Mouse (Mus musculus): ENCODE data around the gene Car14. TPM values are rescaled to one million over a fixed set of nuclear protein-coding genes. Genes with fewer than 3 reads are reported as not detected.
"Not testable (repeated sequence)": the region's sequence is repeated elsewhere in the genome, so short reads cannot be mapped to it uniquely, and the experiment has no call there.

Gene Car14
- polyA plus RNA-seq, 1 experiment from 2014 or later, result 36.8 TPM

GRCm38 (mm10) chr3:95899800-95900524, 4.5 kb downstream of the Car14 start:
- Histone ChIP-seq H3K36me3 (peaks cover 16% of the 10 kb centered on the region; the same call in 1 of the 2 replicates), H3K4me1 (peaks cover 40% of the 10 kb centered on the region), H3K4me2 (replicated peaks) (no peak overlapping the region), H3K9ac (0 out of 2 replicates have a peak overlapping the region, but pooled peaks have one; percentile 8), H3K27me3 (no peaks in the 10 kb centered on the region), H3K4me3 (no peak overlapping the region), H3K9me3 (no peaks in the 10 kb centered on the region), H3K27ac (peak overlapping the region; percentile 10; the same call in 1 of the 2 replicates)
- ATAC-seq (ENCODE audit: low FRiP score, low read depth), result no peak
- 71% methylated on average over 13 of the region's 13 CpGs for WGBS

- not testable (repeated sequence) for ATAC-seq (ENCODE audit: low FRiP score, low read depth); H3K9me3 ChIP-seq; H3K27ac ChIP-seq; H3K4me3 ChIP-seq; H3K9ac ChIP-seq; H3K27me3 ChIP-seq
- Histone ChIP-seq H3K36me3 (peaks cover 16% of the 10 kb centered on the region; the same call in 1 of the 2 replicates), H3K4me2 (replicated peaks) (peak overlapping the region; percentile 90; the same call in 1 of the 2 replicates), H3K4me1 (peaks cover 36% of the 10 kb centered on the region)
- 84% methylated on average over 7 of the region's 7 CpGs for WGBS
Measured at GRCm38 (mm10) chr3:95895501-95895900, 9.0 kb downstream of the Car14 start.

DNA sequence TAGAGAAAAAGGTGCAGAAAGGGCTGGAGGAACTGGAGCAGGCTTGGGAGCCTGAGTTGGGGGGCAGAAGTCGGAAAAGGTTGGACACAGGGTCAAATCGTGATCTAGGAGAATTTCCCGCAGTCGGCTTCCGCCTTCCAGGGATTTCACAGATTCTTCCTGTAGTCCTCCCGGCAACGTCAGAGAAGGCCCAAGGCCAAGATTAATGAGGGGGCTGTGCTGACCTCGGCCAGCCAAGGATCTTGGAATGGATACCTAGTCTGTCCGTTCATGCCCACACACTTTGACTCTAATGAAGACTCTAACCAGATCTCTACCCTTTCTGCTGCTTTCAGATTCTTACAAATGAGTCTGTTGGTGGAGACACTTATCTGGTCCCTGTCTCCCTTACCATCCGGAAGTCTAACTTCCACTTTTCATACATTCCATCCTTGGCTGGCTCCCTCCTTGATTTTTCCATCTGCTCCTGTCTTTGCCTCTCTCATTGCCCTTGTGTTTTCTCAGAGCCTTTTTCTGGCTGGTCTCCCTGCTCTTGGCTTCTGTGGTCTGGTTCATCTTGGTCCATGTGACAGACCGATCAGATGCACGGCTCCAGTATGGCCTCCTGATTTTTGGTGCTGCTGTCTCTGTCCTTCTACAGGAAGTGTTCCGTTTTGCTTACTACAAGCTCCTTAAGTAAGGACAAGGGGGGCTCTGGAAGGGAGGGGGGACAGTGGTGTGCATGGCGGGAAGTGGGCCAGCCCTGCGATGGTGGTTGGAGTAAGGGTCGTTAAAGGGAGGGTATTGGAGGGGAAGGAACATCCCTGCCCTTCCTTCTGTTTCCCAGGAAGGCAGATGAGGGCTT, 10.0 kb downstream of the Car14 start:
- H3K36me3 ChIP-seq, result peaks cover 16% of the 10 kb centered on the region; the same call in 1 of the 2 replicates
- H3K27ac ChIP-seq, result peak overlapping the region; percentile 39; the same call in 1 of the 2 replicates
- H3K4me2 ChIP-seq (replicated peaks), result peak overlapping the region; percentile 90
- no peak for ATAC-seq (ENCODE audit: low FRiP score, low read depth)
- 6% methylated on average over 16 of the region's 16 CpGs for WGBS
- peak overlapping the region; percentile 86 for H3K9ac ChIP-seq
- H3K4me3 ChIP-seq, result peak overlapping the region; percentile 76
- no peaks in the 10 kb centered on the region for H3K9me3 ChIP-seq
- no peaks in the 10 kb centered on the region for H3K27me3 ChIP-seq
- peaks cover 40% of the 10 kb centered on the region for H3K4me1 ChIP-seq

- ATAC-seq (ENCODE audit: low FRiP score, low read depth), result peak; percentile 98
- not testable (repeated sequence) for H3K27me3 ChIP-seq, H3K36me3 ChIP-seq, H3K9me3 ChIP-seq
- H3K4me2 ChIP-seq (replicated peaks), result peak within 1 kb of the TSS; percentile 90
- whole genome bisulfite sequencing, result under 1% methylated on average over 26 of the region's 43 CpGs
- H3K27ac ChIP-seq, result peak within 1 kb of the TSS; percentile 52; the same call in 1 of the 2 replicates
- peaks cover 40% of the 10 kb centered on the region for H3K4me1 ChIP-seq
- H3K4me3 ChIP-seq, result peak within 1 kb of the TSS; percentile 76
- H3K9ac ChIP-seq, result peak within 1 kb of the TSS; percentile 86
Measured at GRCm38 (mm10) chr3:95893606-95894316, 10.7 kb downstream of the Car14 start, which contains the start of gene Aph1a. Gene Aph1a, plus strand, starts transcription at chr3:95893969.

DNA sequence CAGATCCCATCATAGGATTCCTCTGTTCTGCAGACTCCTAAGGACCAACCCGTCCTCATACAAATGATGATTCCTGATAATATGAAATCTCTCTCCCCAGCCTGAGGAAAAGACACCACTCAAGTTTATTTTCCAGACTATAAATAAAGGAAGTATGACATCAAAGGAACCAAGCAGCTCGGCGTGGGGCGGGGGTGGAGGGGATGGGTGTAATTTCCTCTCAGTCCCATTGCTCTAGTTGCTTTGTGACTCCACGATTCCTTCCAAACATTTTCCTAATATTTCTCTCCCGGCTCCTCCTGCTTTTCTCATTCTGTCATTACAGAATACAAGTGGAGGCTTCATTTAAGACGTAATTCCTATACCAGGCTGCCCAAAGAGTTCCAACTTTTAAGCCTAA, 11.4 kb downstream of the Car14 start:
- Histone ChIP-seq H3K4me3 (peak overlapping the region; percentile 76), H3K36me3 (peaks cover 4% of the 10 kb centered on the region; the same call in 1 of the 2 replicates), H3K4me1 (peaks cover 40% of the 10 kb centered on the region), H3K27ac (peak overlapping the region; percentile 52; the same call in 1 of the 2 replicates), H3K9ac (peak overlapping the region; percentile 60), H3K9me3 (no peaks in the 10 kb centered on the region), H3K4me2 (replicated peaks) (peak overlapping the region; percentile 65), H3K27me3 (no peaks in the 10 kb centered on the region)
- WGBS, result 15% methylated on average over 7 of the region's 7 CpGs
- no peak for ATAC-seq (ENCODE audit: low FRiP score, low read depth)

GRCm38 (mm10) chr3:95892066-95893052, 12.1 kb downstream of the Car14 start:
- no peaks in the 10 kb centered on the region for H3K36me3 ChIP-seq
- WGBS, result 33% methylated on average over 11 of the region's 11 CpGs
- H3K27ac ChIP-seq, result peak overlapping the region; percentile 75; the same call in 1 of the 2 replicates
- H3K9ac ChIP-seq, result peak overlapping the region; percentile 51
- H3K9me3 ChIP-seq, result no peaks in the 10 kb centered on the region
- H3K27me3 ChIP-seq, result no peaks in the 10 kb centered on the region
- peak; percentile 12; the same call in 1 of the 2 replicates for ATAC-seq (ENCODE audit: low FRiP score, low read depth)
- H3K4me1 ChIP-seq, result peaks cover 40% of the 10 kb centered on the region
- H3K4me3 ChIP-seq, result peak overlapping the region; percentile 27
- H3K4me2 ChIP-seq (replicated peaks), result peak overlapping the region; percentile 65

DNA sequence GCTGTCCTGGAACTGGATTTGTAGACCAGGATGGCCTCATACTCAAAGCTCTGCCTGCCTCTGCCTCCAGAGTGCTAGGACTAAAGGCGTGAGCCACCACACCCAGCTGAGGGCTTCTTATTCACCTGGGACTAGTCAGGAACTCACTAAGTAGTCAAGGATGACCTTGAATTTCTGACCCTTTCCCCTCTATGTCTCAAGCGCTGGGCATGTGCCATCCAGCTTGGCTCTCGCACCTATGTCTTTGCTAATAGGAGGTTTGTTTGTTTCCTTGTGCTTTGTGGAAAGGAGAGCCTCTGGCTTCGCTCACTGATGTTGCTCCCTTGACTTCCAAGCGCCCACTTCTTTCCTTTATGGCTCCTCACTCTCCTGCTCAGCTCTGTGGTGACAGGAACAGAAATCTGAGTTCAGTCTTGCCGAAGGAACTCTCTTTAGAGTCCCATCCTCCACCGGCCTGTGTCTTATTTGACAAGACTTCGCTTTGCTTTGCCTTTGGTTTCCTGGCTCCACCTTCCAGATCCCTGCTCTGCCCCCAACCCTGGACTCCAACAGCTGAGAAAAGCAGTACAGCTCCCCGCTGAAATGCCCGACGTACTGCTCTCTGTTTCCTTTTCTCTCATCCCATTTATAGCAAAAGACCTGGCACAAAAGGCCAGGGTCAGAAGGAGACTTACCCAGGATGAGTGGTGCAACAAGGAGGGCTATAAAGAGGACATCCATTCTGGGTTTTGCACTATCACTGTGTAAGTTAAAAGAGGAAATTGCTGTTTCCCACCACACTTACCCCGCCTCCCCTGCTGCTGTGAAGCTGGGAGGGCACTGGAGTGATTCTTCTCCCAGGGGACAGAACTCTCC, 13.1 kb downstream of the Car14 start, which contains the start of gene BC028528:
BC028528 (minus strand) TSS at position 795 of the 855 bp plus-strand sequence.
- no peaks in the 10 kb centered on the region for H3K36me3 ChIP-seq
- peaks cover 40% of the 10 kb centered on the region for H3K4me1 ChIP-seq
- peak within 1 kb of the TSS; percentile 65 for H3K4me2 ChIP-seq (replicated peaks)
- no peak for ATAC-seq (ENCODE audit: low FRiP score, low read depth)
- 30% methylated on average over 12 of the region's 12 CpGs for WGBS
- H3K4me3 ChIP-seq, result peak within 1 kb of the TSS; percentile 27
- H3K9ac ChIP-seq, result peak within 1 kb of the TSS; percentile 51
- no peaks in the 10 kb centered on the region for H3K27me3 ChIP-seq
- peak within 1 kb of the TSS; percentile 75 for H3K27ac ChIP-seq
- no peaks in the 10 kb centered on the region for H3K9me3 ChIP-seq

DNA sequence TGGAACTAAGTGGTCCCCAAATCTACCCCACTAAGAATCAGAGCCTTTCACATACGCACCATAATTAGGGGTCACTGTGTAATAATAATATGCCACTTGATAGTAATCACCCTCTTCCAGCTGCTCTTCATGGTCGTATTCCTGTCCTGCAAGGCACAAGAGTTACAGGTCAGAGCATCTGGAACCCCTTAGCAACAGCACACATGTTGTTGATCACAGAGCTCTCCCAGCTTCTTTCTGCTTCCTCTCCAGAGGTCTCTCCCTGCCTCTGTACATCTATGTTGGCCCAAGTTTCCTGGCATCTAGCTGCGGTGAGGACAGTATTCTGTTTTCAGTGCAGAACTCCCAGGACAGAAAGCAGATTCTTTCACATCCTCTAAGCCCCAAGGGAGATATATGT, 14.8 kb downstream of the Car14 start:
- Histone ChIP-seq H3K4me3 (no peak overlapping the region), H3K27ac (no peak overlapping the region), H3K9ac (no peak overlapping the region), H3K4me1 (peaks cover 30% of the 10 kb centered on the region), H3K27me3 (no peaks in the 10 kb centered on the region), H3K9me3 (no peaks in the 10 kb centered on the region), H3K36me3 (no peaks in the 10 kb centered on the region), H3K4me2 (replicated peaks) (no peak overlapping the region)
- no peak for ATAC-seq (ENCODE audit: low FRiP score, low read depth)
- 20% methylated on average over 3 of the region's 3 CpGs for whole genome bisulfite sequencing

DNA sequence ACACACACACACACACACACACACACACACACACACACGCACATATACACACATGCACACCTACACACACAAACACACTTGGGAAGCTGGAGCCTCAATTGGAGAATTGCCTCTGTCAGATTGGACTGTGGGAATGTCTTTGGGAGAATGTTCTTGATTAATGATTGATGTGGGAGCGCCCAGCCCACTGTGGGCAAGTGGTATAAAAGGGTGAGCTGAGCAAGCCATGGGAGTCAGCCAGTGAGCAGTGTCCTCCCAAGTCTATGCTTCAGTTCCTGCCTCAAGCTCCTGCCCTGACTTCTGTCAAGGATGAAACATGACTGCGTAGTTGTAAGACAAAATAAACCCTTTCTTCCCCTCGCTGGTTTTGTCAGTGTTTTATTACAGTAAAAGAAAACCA, 16.9 kb downstream of the Car14 start:
- H3K27ac ChIP-seq, result no peak overlapping the region
- H3K4me3 ChIP-seq, result no peak overlapping the region
- peaks cover 25% of the 10 kb centered on the region for H3K4me1 ChIP-seq
- no peak overlapping the region for H3K4me2 ChIP-seq (replicated peaks)
- H3K27me3 ChIP-seq, result no peaks in the 10 kb centered on the region
- ATAC-seq (ENCODE audit: low FRiP score, low read depth), result no peak
- H3K9ac ChIP-seq, result no peak overlapping the region
- H3K9me3 ChIP-seq, result no peaks in the 10 kb centered on the region
- WGBS, result 71% methylated on average over 4 of the region's 4 CpGs
- H3K36me3 ChIP-seq, result no peaks in the 10 kb centered on the region

DNA sequence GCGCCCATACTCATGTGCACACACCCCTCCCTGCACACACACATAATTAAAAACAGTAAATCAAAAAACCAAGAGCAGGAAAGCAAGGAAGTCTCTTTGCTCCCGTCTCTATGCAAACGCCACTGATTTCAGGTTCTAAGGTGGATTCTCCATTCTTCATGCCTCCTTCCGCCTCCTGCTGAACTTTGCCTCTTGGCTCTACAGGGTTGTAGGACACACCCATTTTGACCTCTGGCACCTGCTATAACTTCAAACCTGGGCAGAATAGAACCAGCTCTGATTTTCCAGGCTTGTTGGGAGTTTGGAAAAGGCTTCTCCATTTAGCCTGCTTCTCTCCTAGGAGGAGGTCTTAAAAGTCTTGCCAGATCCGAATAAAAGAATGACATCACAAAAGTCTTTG, 20.1 kb downstream of the Car14 start:
- no peak overlapping the region for H3K4me3 ChIP-seq
- 59% methylated on average over 5 of the region's 5 CpGs for WGBS
- ATAC-seq (ENCODE audit: low FRiP score, low read depth), result no peak
- H3K4me1 ChIP-seq, result peaks cover 16% of the 10 kb centered on the region
- H3K4me2 ChIP-seq (replicated peaks), result no peak overlapping the region
- H3K27ac ChIP-seq, result no peak overlapping the region
- no peaks in the 10 kb centered on the region for H3K36me3 ChIP-seq
- H3K9me3 ChIP-seq, result no peaks in the 10 kb centered on the region
- H3K9ac ChIP-seq, result no peak overlapping the region
- no peaks in the 10 kb centered on the region for H3K27me3 ChIP-seq
